Mouse (Mus musculus): ENCODE data around the gene Tnxb. TPM values are rescaled to one million over a fixed set of nuclear protein-coding genes. Genes with fewer than 3 reads are reported as not detected.

The Tnxb gene
- polyA plus RNA-seq, 1 experiment from 2014 or later, result 0.04 TPM

DNA sequence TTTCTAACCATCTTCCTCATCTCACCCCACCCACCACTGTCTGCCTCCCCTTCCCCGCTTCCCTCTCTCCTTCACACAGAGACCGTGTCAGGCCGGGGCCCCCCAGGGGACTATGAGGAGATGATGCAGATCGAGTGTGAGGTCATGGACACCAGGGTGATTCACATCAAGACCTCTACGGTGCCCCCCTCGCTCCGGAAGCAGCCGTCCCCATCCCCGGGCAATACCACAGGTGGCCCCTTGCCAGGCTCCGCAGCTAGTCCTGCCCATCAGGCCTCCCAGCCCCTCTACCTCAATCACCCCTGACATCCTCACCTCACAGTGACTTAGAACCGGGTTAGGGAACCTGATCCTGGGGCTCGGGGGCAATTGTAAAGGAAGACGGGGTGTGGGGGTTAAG is 15.9 kb upstream of the Tnxb start:
- H3K9ac ChIP-seq (ENCODE audit: low read length), result no peak overlapping the region
- H3K27ac ChIP-seq (ENCODE audit: low read depth, low read length), result no peak overlapping the region
- no peak overlapping the region for H3K4me3 ChIP-seq (ENCODE audit: low read depth, low read length)
- ATAC-seq, result 0 out of 2 replicates have a peak, but pooled peaks have one; percentile 3
- H3K9me3 ChIP-seq (replicated peaks; ENCODE audit: control insufficient read depth, low read length), result no peaks in the 10 kb centered on the region
- H3K27me3 ChIP-seq (replicated peaks; ENCODE audit: control insufficient read depth, insufficient read depth, low read length), result 0 out of 2 replicates have a peak, but pooled peaks cover 5% of the 10 kb centered on the region
- H3K36me3 ChIP-seq (ENCODE audit: control insufficient read depth, insufficient read depth, low read length), result peaks cover 57% of the 10 kb centered on the region
- H3K4me1 ChIP-seq (ENCODE audit: control insufficient read depth, insufficient read depth, low read length), result no peaks in the 10 kb centered on the region
- DNase-seq (ENCODE audit: low spot score), result no peak
- WGBS, result 93% methylated on average over 13 of the region's 13 CpGs
- no peak overlapping the region for H3K4me2 ChIP-seq (ENCODE audit: low read length)

DNA sequence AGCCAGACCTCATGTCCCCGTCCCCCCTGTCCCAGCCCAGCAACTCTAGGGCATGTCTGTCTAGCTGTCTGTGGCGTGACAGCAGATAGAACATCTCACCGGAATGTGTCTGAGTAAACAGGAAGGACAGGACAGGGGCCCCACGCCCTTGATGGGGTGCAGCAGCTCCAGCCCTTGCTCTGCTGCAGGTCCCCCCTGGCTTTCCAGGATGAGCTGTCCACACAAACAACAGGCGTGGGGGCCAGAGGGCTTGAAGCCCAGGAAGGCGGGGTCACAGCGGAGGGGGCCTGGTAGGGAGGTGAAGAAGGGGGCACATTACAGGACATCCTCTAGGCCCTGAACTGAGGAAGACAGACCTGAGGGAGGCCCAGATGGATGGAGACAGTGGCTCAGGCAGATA is 15.2 kb upstream of the Tnxb start:
- no peak for ATAC-seq

GRCm38 (mm10) chr17:34655581-34655991 is 14.7 kb upstream of the Tnxb start:
- ATAC-seq, result 0 out of 2 replicates have a peak, but pooled peaks have one; percentile 16

More for the DNA sequence above, 15.2 kb upstream of the Tnxb start:
- peaks cover 8% of the 10 kb centered on the region; the same call in 1 of the 2 replicates for H3K27me3 ChIP-seq (replicated peaks; ENCODE audit: control insufficient read depth, insufficient read depth, low read length)
- whole genome bisulfite sequencing, result 89% methylated on average over 7 of the region's 7 CpGs
- no peak overlapping the region for H3K4me3 ChIP-seq (ENCODE audit: low read depth, low read length)
- no peak overlapping the region for H3K9ac ChIP-seq (ENCODE audit: low read length)
- no peak overlapping the region for H3K4me2 ChIP-seq (ENCODE audit: low read length)
- peaks cover 50% of the 10 kb centered on the region for H3K36me3 ChIP-seq (ENCODE audit: control insufficient read depth, insufficient read depth, low read length)
- no peaks in the 10 kb centered on the region for H3K9me3 ChIP-seq (replicated peaks; ENCODE audit: control insufficient read depth, low read length)
- no peaks in the 10 kb centered on the region for H3K4me1 ChIP-seq (ENCODE audit: control insufficient read depth, insufficient read depth, low read length)
- no peak for DNase-seq (ENCODE audit: low spot score)
- H3K27ac ChIP-seq (ENCODE audit: low read depth, low read length), result no peak overlapping the region

DNA sequence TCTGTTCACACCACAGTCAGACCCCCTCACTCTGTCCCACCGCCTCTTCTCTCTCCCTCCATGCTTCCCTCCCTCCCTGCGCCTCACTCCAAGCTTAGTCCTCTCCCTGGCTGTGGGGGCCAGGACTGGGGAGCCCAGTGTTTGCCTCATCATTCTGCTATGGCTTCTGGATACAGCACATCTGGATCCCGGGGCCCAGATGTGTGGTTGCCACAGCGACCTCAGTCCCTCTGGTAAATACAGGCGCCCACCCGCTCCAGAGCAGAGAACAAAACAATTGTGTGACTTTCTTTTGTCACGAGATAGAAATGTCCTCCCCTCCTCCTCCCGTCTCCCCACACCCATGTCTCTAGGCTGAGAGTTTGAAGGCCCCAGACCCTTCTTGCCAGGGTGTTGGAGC is 13.7 kb upstream of the Tnxb start:
- Histone ChIP-seq H3K4me1 (ENCODE audit: control insufficient read depth, insufficient read depth, low read length) (no peaks in the 10 kb centered on the region; the same call in 1 of the 2 replicates), H3K9me3 (replicated peaks; ENCODE audit: control insufficient read depth, low read length) (no peaks in the 10 kb centered on the region), H3K36me3 (ENCODE audit: control insufficient read depth, insufficient read depth, low read length) (peaks cover 35% of the 10 kb centered on the region), H3K4me2 (ENCODE audit: low read length) (no peak overlapping the region), H3K4me3 (ENCODE audit: low read depth, low read length) (no peak overlapping the region), H3K27ac (ENCODE audit: low read depth, low read length) (no peak overlapping the region), H3K9ac (ENCODE audit: low read length) (no peak overlapping the region), H3K27me3 (replicated peaks; ENCODE audit: control insufficient read depth, insufficient read depth, low read length) (peaks cover 19% of the 10 kb centered on the region; the same call in 1 of the 2 replicates)
- DNase-seq (ENCODE audit: low spot score) (no peak), ATAC-seq (no peak)
- WGBS, result 45% methylated on average over 8 of the region's 8 CpGs

More at GRCm38 (mm10) chr17:34655581-34655991, 14.7 kb upstream of the Tnxb start:
- 68% methylated on average over 4 of the region's 4 CpGs for WGBS
- no peak overlapping the region for H3K9ac ChIP-seq (ENCODE audit: low read length)
- H3K27ac ChIP-seq (ENCODE audit: low read depth, low read length), result no peak overlapping the region
- H3K4me2 ChIP-seq (ENCODE audit: low read length), result no peak overlapping the region
- no peaks in the 10 kb centered on the region for H3K4me1 ChIP-seq (ENCODE audit: control insufficient read depth, insufficient read depth, low read length)
- H3K36me3 ChIP-seq (ENCODE audit: control insufficient read depth, insufficient read depth, low read length), result peaks cover 46% of the 10 kb centered on the region
- DNase-seq (ENCODE audit: low spot score), result peak; percentile 25
- H3K9me3 ChIP-seq (replicated peaks; ENCODE audit: control insufficient read depth, low read length), result no peaks in the 10 kb centered on the region
- H3K27me3 ChIP-seq (replicated peaks; ENCODE audit: control insufficient read depth, insufficient read depth, low read length), result peaks cover 12% of the 10 kb centered on the region; the same call in 1 of the 2 replicates
- H3K4me3 ChIP-seq (ENCODE audit: low read depth, low read length), result no peak overlapping the region

DNA sequence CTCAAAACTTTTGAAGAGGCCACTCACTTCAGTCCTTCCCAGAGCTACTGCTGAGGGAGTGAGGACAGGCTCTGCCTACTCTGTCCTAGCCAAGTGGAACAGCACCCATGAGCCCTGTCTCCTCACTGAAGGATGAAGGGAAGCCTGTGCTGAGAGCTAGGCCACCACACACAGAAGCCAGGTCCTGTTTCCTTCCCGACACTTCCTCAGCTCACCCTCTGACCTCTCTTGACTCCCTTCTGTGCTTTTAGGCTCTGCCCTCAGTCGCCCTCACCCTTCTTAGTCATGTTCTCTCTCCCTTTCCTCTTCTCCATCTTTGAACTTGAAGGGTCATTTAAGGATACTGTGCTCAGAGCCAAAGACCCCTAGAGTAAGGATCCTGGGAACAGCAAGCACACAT is 13.1 kb upstream of the Tnxb start:
- no peak overlapping the region for H3K4me2 ChIP-seq (ENCODE audit: low read length)
- no peak overlapping the region for H3K27ac ChIP-seq (ENCODE audit: low read depth, low read length)
- DNase-seq (ENCODE audit: low spot score) (no peak), ATAC-seq (no peak)
- no peaks in the 10 kb centered on the region for H3K9me3 ChIP-seq (replicated peaks; ENCODE audit: control insufficient read depth, low read length)
- H3K4me3 ChIP-seq (ENCODE audit: low read depth, low read length), result no peak overlapping the region
- H3K9ac ChIP-seq (ENCODE audit: low read length), result no peak overlapping the region
- 40% methylated on average over 2 of the region's 2 CpGs for WGBS
- H3K36me3 ChIP-seq (ENCODE audit: control insufficient read depth, insufficient read depth, low read length), result peaks cover 29% of the 10 kb centered on the region
- peaks cover 19% of the 10 kb centered on the region; the same call in 1 of the 2 replicates for H3K27me3 ChIP-seq (replicated peaks; ENCODE audit: control insufficient read depth, insufficient read depth, low read length)
- H3K4me1 ChIP-seq (ENCODE audit: control insufficient read depth, insufficient read depth, low read length), result no peaks in the 10 kb centered on the region; the same call in 1 of the 2 replicates

DNA sequence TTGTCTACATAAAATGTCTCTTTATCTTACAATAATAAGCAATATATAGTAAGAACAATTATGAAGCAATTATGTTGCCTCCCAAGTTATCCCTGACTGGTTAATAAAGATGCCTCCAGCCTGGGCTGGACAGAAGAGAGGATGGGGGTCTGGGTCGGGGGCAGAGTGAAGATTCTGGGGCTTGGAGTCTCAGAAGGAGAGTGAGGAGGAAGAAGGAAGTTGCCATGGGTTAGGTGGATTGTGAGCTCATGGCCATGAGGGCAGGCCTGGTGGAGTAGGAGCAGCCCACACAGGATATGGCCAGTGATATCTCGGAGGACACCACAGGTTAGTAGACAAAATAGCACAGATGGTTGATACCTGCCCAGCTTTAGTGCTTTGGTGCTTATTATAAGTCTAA is 12.2 kb upstream of the Tnxb start:
- WGBS, result 83% methylated on average over 2 of the region's 2 CpGs

GRCm38 (mm10) chr17:34658591-34658990 is 11.7 kb upstream of the Tnxb start:
- DNase-seq (ENCODE audit: low spot score) (no peak), ATAC-seq (no peak)
- Histone ChIP-seq H3K27me3 (replicated peaks; ENCODE audit: control insufficient read depth, insufficient read depth, low read length) (peaks cover 19% of the 10 kb centered on the region; the same call in 1 of the 2 replicates), H3K27ac (ENCODE audit: low read depth, low read length) (no peak overlapping the region), H3K9me3 (replicated peaks; ENCODE audit: control insufficient read depth, low read length) (no peaks in the 10 kb centered on the region), H3K9ac (ENCODE audit: low read length) (no peak overlapping the region), H3K36me3 (ENCODE audit: control insufficient read depth, insufficient read depth, low read length) (peaks cover 16% of the 10 kb centered on the region), H3K4me1 (ENCODE audit: control insufficient read depth, insufficient read depth, low read length) (no peaks in the 10 kb centered on the region; the same call in 1 of the 2 replicates), H3K4me2 (ENCODE audit: low read length) (no peak overlapping the region), H3K4me3 (ENCODE audit: low read depth, low read length) (no peak overlapping the region)
- 87% methylated on average over 3 of the region's 3 CpGs for WGBS

More for the DNA sequence above, 12.2 kb upstream of the Tnxb start:
- H3K4me3 ChIP-seq (ENCODE audit: low read depth, low read length), result no peak overlapping the region
- H3K9me3 ChIP-seq (replicated peaks; ENCODE audit: control insufficient read depth, low read length), result no peaks in the 10 kb centered on the region
- ATAC-seq (no peak), DNase-seq (ENCODE audit: low spot score) (no peak)
- H3K9ac ChIP-seq (ENCODE audit: low read length), result no peak overlapping the region
- peaks cover 19% of the 10 kb centered on the region; the same call in 1 of the 2 replicates for H3K27me3 ChIP-seq (replicated peaks; ENCODE audit: control insufficient read depth, insufficient read depth, low read length)
- no peak overlapping the region for H3K4me2 ChIP-seq (ENCODE audit: low read length)
- H3K27ac ChIP-seq (ENCODE audit: low read depth, low read length), result no peak overlapping the region
- H3K36me3 ChIP-seq (ENCODE audit: control insufficient read depth, insufficient read depth, low read length), result peaks cover 20% of the 10 kb centered on the region
- no peaks in the 10 kb centered on the region; the same call in 1 of the 2 replicates for H3K4me1 ChIP-seq (ENCODE audit: control insufficient read depth, insufficient read depth, low read length)

DNA sequence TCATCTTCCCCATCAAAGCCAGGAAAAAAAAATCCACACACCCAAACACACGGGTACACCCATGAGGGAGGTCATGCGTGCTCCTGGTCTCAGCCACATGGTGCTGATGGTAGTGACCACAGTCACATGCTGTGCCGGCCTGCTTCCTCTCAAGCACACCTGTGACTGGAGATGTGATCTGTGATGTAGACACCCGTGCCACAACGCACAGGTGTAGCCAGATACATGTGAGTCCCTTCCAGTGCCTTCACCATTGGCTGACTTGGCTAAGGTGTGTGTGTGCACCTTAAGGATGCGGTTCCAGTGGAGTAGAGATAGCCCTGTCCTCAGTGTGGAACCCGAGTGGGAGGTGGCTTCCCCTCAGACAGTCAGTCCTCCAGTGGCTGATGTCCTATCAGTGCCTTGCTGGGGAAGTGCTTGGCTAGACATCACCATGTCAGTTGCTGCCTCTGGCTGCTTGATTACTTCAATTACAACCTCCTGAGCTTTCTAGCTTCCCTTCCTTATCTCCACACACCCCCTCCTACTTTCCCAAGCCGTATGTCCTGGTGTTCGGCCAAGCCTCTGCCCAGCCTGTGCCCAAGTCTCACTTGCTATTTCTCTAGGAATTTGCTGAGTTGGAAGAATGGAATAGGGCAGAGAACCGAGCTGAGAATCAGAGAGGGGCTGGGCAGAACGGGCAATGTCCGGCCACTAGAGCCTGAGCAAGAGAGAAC is 11.0 kb upstream of the Tnxb start:
- no peak overlapping the region for H3K9ac ChIP-seq (ENCODE audit: low read length)
- ATAC-seq, result no peak
- H3K27ac ChIP-seq (ENCODE audit: low read depth, low read length), result no peak overlapping the region

GRCm38 (mm10) chr17:34659897-34660214 is 10.5 kb upstream of the Tnxb start:
- Histone ChIP-seq H3K4me2 (ENCODE audit: low read length) (no peak overlapping the region), H3K9me3 (replicated peaks; ENCODE audit: control insufficient read depth, low read length) (no peaks in the 10 kb centered on the region), H3K9ac (ENCODE audit: low read length) (no peak overlapping the region), H3K4me1 (ENCODE audit: control insufficient read depth, insufficient read depth, low read length) (no peaks in the 10 kb centered on the region; the same call in 1 of the 2 replicates), H3K27me3 (replicated peaks; ENCODE audit: control insufficient read depth, insufficient read depth, low read length) (peaks cover 19% of the 10 kb centered on the region; the same call in 1 of the 2 replicates), H3K36me3 (ENCODE audit: control insufficient read depth, insufficient read depth, low read length) (peaks cover 4% of the 10 kb centered on the region; the same call in 1 of the 2 replicates), H3K4me3 (ENCODE audit: low read depth, low read length) (no peak overlapping the region), H3K27ac (ENCODE audit: low read depth, low read length) (no peak overlapping the region)
- DNase-seq (ENCODE audit: low spot score), result no peak
- WGBS, result 75% methylated on average over 3 of the region's 3 CpGs
- ATAC-seq, result no peak

More for the DNA sequence above, 11.0 kb upstream of the Tnxb start:
- peaks cover 9% of the 10 kb centered on the region; the same call in 1 of the 2 replicates for H3K36me3 ChIP-seq (ENCODE audit: control insufficient read depth, insufficient read depth, low read length)
- no peak for DNase-seq (ENCODE audit: low spot score)
- no peaks in the 10 kb centered on the region for H3K9me3 ChIP-seq (replicated peaks; ENCODE audit: control insufficient read depth, low read length)
- WGBS, result 72% methylated on average over 12 of the region's 12 CpGs
- H3K27me3 ChIP-seq (replicated peaks; ENCODE audit: control insufficient read depth, insufficient read depth, low read length), result peaks cover 19% of the 10 kb centered on the region; the same call in 1 of the 2 replicates
- H3K4me2 ChIP-seq (ENCODE audit: low read length), result no peak overlapping the region
- no peaks in the 10 kb centered on the region; the same call in 1 of the 2 replicates for H3K4me1 ChIP-seq (ENCODE audit: control insufficient read depth, insufficient read depth, low read length)
- H3K4me3 ChIP-seq (ENCODE audit: low read depth, low read length), result no peak overlapping the region
